Mouse (Mus musculus): Measurements from ENCODE around the gene Cpne9. TPM values are rescaled to one million over a fixed set of nuclear protein-coding genes. Genes with fewer than 3 reads are reported as not detected.
A peak's percentile ranks its signal among the peaks of the same experiment; 100 is the strongest.
"Not testable (repeated sequence)": the region's sequence is repeated elsewhere in the genome, so short reads cannot be mapped to it uniquely, and the experiment has no call there.

The Cpne9 gene
- polyA plus RNA-seq, 1 experiment from 2014 or later = 0.05 TPM

DNA sequence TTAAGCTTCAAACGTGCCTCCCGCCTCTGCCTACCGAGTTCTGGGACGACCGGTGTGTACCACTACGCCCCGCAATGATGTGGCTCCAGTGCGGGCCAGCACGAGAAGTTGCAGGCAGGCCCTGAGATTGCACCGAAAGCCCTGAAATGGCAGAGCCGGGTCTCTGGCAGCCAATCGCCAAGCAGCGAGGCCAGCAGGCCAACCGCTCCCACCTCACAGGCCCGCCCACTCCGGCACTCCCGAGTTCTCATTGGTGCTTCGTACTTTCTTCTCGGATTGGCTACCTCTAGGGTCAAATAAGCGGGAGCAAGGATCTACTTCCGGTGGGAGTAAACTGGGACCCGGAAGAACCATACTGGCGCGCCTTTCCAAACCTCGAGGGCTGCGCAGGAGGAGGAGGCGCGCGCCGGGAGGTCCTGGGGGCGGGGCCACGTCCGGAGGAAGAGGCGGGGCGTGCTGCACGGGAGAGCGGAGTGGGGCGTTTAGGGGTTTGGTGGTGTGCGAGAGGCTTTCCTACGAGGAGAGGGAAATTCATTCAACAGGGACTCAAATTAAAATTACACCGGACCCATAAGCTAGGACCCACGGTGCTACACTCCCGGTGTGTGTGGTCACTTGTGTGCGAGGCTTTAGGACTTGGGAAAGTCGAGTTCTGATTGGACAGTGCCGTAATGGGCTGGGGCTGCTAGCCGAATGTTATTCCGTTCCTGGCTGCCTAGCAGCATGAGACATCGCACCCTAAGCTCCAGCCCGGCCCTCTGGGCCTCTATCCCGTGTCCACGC lies 44.6 kb downstream of the Cpne9 start, which contains the start of gene Ogg1:
Ogg1 (plus strand) TSS at position 440 of the 783 bp plus-strand sequence.
- no peaks in the 10 kb centered on the region for H3K9me3 ChIP-seq (ENCODE audit: control insufficient read depth, low read length)
- H3K27me3 ChIP-seq (replicated peaks; ENCODE audit: control insufficient read depth, insufficient read depth, low read length) = no peaks in the 10 kb centered on the region
- H3K4me1 ChIP-seq (replicated peaks; ENCODE audit: control insufficient read depth, insufficient read depth, low read length) = 0 out of 2 replicates have a peak, but pooled peaks cover 3% of the 10 kb centered on the region
- H3K4me3 ChIP-seq (ENCODE audit: low read depth, low read length) = peak within 1 kb of the TSS; percentile 67
- peak within 1 kb of the TSS; percentile 81 for H3K4me2 ChIP-seq (ENCODE audit: low read length)
- peaks cover 43% of the 10 kb centered on the region for H3K36me3 ChIP-seq (ENCODE audit: control insufficient read depth, insufficient read depth, low read length)
- ATAC-seq (replicated peaks; ENCODE audit: low FRiP score, low TSS enrichment, low read depth) (peak; percentile 98), DNase-seq (ENCODE audit: low spot score) (peak; percentile 98)
- WGBS = under 1% methylated on average over 52 of the region's 52 CpGs
- H3K27ac ChIP-seq (ENCODE audit: low read depth) = peak within 1 kb of the TSS; percentile 91
- peak within 1 kb of the TSS; percentile 64 for H3K9ac ChIP-seq (ENCODE audit: low read length)

DNA sequence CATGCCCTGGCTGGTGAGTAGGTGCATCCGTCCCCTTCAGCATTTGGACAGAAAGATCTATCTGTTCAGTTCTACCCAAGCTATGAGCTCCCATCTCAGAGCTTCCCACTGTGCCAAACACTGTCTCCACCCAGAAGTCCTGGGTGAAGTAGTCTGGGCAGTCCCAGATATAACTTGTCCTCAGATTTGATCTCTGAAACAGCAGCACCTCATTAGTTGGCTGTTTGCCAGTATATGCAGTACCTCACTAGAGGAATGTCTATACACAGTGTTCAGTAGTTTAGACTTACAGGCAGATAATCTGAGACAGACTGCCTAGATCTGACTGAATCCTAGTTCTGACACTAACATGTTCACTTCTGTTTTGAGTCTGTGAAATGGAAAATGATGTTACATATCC lies 47.3 kb downstream of the Cpne9 start:
- no peak overlapping the region for H3K9ac ChIP-seq (ENCODE audit: low read length)
- no peak overlapping the region for H3K4me2 ChIP-seq (ENCODE audit: low read length)
- no peak for ATAC-seq (replicated peaks; ENCODE audit: low FRiP score, low TSS enrichment, low read depth)
- peaks cover 30% of the 10 kb centered on the region for H3K36me3 ChIP-seq (ENCODE audit: control insufficient read depth, insufficient read depth, low read length)
- no peaks in the 10 kb centered on the region for H3K27me3 ChIP-seq (replicated peaks; ENCODE audit: control insufficient read depth, insufficient read depth, low read length)
- H3K27ac ChIP-seq (ENCODE audit: low read depth) = no peak overlapping the region
- WGBS = 86% methylated on average over 1 of the region's 1 CpGs
- no peak overlapping the region for H3K4me3 ChIP-seq (ENCODE audit: low read depth, low read length)
- H3K4me1 ChIP-seq (replicated peaks; ENCODE audit: control insufficient read depth, insufficient read depth, low read length) = 0 out of 2 replicates have a peak, but pooled peaks cover 3% of the 10 kb centered on the region
- H3K9me3 ChIP-seq (ENCODE audit: control insufficient read depth, low read length) = no peaks in the 10 kb centered on the region
- no peak for DNase-seq (ENCODE audit: low spot score)

DNA sequence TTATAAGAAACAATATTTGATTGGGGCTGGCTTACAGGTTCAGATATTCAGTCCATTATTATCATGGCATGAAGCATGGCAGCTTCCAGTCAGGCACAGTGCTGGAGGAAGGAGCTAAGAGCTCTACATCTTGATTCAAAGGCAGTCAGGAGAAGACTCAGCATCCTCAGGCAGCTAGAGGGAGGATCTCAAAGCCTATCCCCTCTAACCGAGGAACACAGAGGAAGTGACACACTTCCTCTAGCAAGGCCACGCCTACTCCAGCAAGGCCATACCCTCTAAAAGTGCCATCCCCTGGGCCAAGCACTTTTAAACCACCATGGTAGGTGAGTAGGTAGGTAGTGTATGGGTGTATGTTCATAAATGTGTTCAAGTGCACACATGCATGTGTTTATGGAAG lies 48.4 kb downstream of the Cpne9 start:
- ATAC-seq (replicated peaks; ENCODE audit: low FRiP score, low TSS enrichment, low read depth) (no peak), DNase-seq (ENCODE audit: low spot score) (no peak)
- no peaks in the 10 kb centered on the region for H3K9me3 ChIP-seq (ENCODE audit: control insufficient read depth, low read length)
- H3K4me3 ChIP-seq (ENCODE audit: low read depth, low read length) = no peak overlapping the region
- H3K27me3 ChIP-seq (replicated peaks; ENCODE audit: control insufficient read depth, insufficient read depth, low read length) = no peaks in the 10 kb centered on the region
- H3K36me3 ChIP-seq (ENCODE audit: control insufficient read depth, insufficient read depth, low read length) = peaks cover 31% of the 10 kb centered on the region
- H3K9ac ChIP-seq (ENCODE audit: low read length) = no peak overlapping the region
- no peak overlapping the region for H3K4me2 ChIP-seq (ENCODE audit: low read length)
- WGBS = 57% methylated on average over 2 of the region's 2 CpGs
- 0 out of 2 replicates have a peak, but pooled peaks cover under 1% of the 10 kb centered on the region for H3K4me1 ChIP-seq (replicated peaks; ENCODE audit: control insufficient read depth, insufficient read depth, low read length)
- no peak overlapping the region for H3K27ac ChIP-seq (ENCODE audit: low read depth)

- Histone ChIP-seq H3K27me3 (replicated peaks; ENCODE audit: control insufficient read depth, insufficient read depth, low read length) (no peaks in the 10 kb centered on the region), H3K9me3 (ENCODE audit: control insufficient read depth, low read length) (no peaks in the 10 kb centered on the region), H3K4me2 (ENCODE audit: low read length) (no peak overlapping the region), H3K4me1 (replicated peaks; ENCODE audit: control insufficient read depth, insufficient read depth, low read length) (no peaks in the 10 kb centered on the region), H3K9ac (ENCODE audit: low read length) (no peak overlapping the region), H3K36me3 (ENCODE audit: control insufficient read depth, insufficient read depth, low read length) (peaks cover 40% of the 10 kb centered on the region), H3K4me3 (ENCODE audit: low read depth, low read length) (no peak overlapping the region), H3K27ac (ENCODE audit: low read depth) (no peak overlapping the region)
- ATAC-seq (replicated peaks; ENCODE audit: low FRiP score, low TSS enrichment, low read depth) (no peak), DNase-seq (ENCODE audit: low spot score) (no peak)
- 88% methylated on average over 11 of the region's 11 CpGs for WGBS
Measured at GRCm38 (mm10) chr6:113331721-113332120, 49.6 kb downstream of the Cpne9 start.

DNA sequence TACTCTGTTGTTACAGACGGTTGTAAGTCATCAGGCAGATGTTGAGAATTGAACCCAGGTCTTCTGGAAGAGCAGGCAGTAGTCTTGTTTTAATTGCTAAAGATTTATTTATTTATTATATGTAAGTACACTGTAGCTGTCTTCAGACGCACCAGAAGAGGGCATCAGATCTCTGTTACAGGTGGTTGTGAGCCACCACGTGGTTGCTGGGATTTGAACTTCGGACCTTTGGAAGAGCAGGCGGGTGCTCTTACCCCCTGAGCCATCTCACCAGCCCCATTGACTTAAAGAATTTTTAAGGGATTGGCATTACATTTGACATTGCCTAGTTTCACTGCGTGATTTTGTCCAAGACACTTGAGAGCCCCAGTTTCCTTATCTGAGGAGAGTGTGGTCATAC lies 50.6 kb downstream of the Cpne9 start:
- not testable (repeated sequence) for H3K9ac ChIP-seq (ENCODE audit: low read length); H3K4me2 ChIP-seq (ENCODE audit: low read length); H3K27me3 ChIP-seq (replicated peaks; ENCODE audit: control insufficient read depth, insufficient read depth, low read length); H3K4me3 ChIP-seq (ENCODE audit: low read depth, low read length); H3K9me3 ChIP-seq (ENCODE audit: control insufficient read depth, low read length); H3K4me1 ChIP-seq (replicated peaks; ENCODE audit: control insufficient read depth, insufficient read depth, low read length); DNase-seq (ENCODE audit: low spot score); ATAC-seq (replicated peaks; ENCODE audit: low FRiP score, low TSS enrichment, low read depth)
- peaks cover 49% of the 10 kb centered on the region for H3K36me3 ChIP-seq (ENCODE audit: control insufficient read depth, insufficient read depth, low read length)
- H3K27ac ChIP-seq (ENCODE audit: low read depth) = 0 out of 2 replicates have a peak overlapping the region, but pooled peaks have one; percentile 19
- WGBS = 68% methylated on average over 6 of the region's 6 CpGs

- ATAC-seq (replicated peaks; ENCODE audit: low FRiP score, low TSS enrichment, low read depth) (peak; percentile 68), DNase-seq (ENCODE audit: low spot score) (peak; percentile 72)
- H3K27me3 ChIP-seq (replicated peaks; ENCODE audit: control insufficient read depth, insufficient read depth, low read length) = no peaks in the 10 kb centered on the region
- H3K4me2 ChIP-seq (ENCODE audit: low read length) = no peak overlapping the region
- no peak overlapping the region for H3K9ac ChIP-seq (ENCODE audit: low read length)
- H3K36me3 ChIP-seq (ENCODE audit: control insufficient read depth, insufficient read depth, low read length) = peaks cover 55% of the 10 kb centered on the region
- H3K4me3 ChIP-seq (ENCODE audit: low read depth, low read length) = no peak overlapping the region
- no peaks in the 10 kb centered on the region for H3K9me3 ChIP-seq (ENCODE audit: control insufficient read depth, low read length)
- no peaks in the 10 kb centered on the region for H3K4me1 ChIP-seq (replicated peaks; ENCODE audit: control insufficient read depth, insufficient read depth, low read length)
- WGBS = 66% methylated on average over 14 of the region's 14 CpGs
- peak overlapping the region; percentile 19; the same call in 1 of the 2 replicates for H3K27ac ChIP-seq (ENCODE audit: low read depth)
Measured at GRCm38 (mm10) chr6:113333137-113333950, 51.2 kb downstream of the Cpne9 start.

DNA sequence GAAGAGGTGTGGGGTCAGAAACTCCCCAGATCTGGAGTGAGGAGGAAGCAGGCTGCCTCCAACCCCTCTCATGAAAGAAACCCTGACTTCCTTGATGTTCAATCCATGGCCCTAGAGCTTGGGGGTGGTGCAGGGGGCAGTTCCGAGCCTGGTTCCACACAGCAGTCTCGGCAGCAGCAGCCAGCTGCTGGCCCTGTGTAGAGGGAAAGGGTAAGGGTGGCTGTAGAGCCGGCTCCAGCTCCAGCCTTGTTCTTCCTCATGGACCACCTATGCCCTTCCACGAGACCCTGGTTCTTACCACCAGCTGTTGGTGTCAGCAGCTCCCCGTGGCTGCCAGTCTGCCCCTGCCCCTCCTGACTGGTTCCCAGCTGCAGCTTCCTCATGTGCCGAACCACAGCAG lies 52.1 kb downstream of the Cpne9 start:
- Histone ChIP-seq H3K27me3 (replicated peaks; ENCODE audit: control insufficient read depth, insufficient read depth, low read length) (no peaks in the 10 kb centered on the region), H3K9me3 (ENCODE audit: control insufficient read depth, low read length) (no peaks in the 10 kb centered on the region), H3K9ac (ENCODE audit: low read length) (no peak overlapping the region), H3K4me2 (ENCODE audit: low read length) (no peak overlapping the region), H3K27ac (ENCODE audit: low read depth) (no peak overlapping the region), H3K4me1 (replicated peaks; ENCODE audit: control insufficient read depth, insufficient read depth, low read length) (no peaks in the 10 kb centered on the region), H3K4me3 (ENCODE audit: low read depth, low read length) (no peak overlapping the region), H3K36me3 (ENCODE audit: control insufficient read depth, insufficient read depth, low read length) (peaks cover 64% of the 10 kb centered on the region)
- DNase-seq (ENCODE audit: low spot score) = no peak
- no peak for ATAC-seq (replicated peaks; ENCODE audit: low FRiP score, low TSS enrichment, low read depth)
- WGBS = 73% methylated on average over 6 of the region's 6 CpGs

GRCm38 (mm10) chr6:113336852-113337620 lies 54.9 kb downstream of the Cpne9 start:
- no peak overlapping the region for H3K27ac ChIP-seq (ENCODE audit: low read depth)
- H3K36me3 ChIP-seq (ENCODE audit: control insufficient read depth, insufficient read depth, low read length) = peaks cover 68% of the 10 kb centered on the region
- ATAC-seq (replicated peaks; ENCODE audit: low FRiP score, low TSS enrichment, low read depth) (no peak), DNase-seq (ENCODE audit: low spot score) (no peak)
- no peak overlapping the region for H3K9ac ChIP-seq (ENCODE audit: low read length)
- H3K4me2 ChIP-seq (ENCODE audit: low read length) = no peak overlapping the region
- H3K4me3 ChIP-seq (ENCODE audit: low read depth, low read length) = no peak overlapping the region
- 63% methylated on average over 8 of the region's 8 CpGs for WGBS
- H3K27me3 ChIP-seq (replicated peaks; ENCODE audit: control insufficient read depth, insufficient read depth, low read length) = no peaks in the 10 kb centered on the region
- no peaks in the 10 kb centered on the region for H3K9me3 ChIP-seq (ENCODE audit: control insufficient read depth, low read length)
- H3K4me1 ChIP-seq (replicated peaks; ENCODE audit: control insufficient read depth, insufficient read depth, low read length) = peaks cover 5% of the 10 kb centered on the region; the same call in 1 of the 2 replicates

Measured in intestine, embryonic 14.5 days (tissue).